Mouse (Mus musculus): ENCODE measurements around the gene Ggct.

DNA sequence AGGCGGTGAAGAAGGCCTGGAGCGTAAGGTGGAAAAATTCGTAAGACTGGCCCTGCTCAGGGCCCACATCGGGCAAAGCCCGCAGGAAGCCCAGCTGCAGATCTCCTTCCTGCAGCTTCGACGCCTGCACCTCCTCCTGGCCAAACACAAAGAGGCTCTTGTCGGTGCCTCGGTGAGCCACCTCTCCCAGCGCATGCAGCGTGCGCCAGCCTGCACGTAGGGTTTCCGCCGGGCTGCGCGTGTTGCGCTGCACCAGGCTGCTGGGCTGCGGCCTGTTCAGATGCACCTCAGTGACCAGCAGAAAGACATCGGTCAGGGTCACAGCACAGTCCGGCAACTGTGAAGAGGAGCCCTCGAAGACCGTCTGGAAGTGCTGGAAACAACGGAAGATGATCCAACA lies 49.0 kb downstream of the Ggct start:
- TF ChIP-seq HCFC1 (IDR thresholded peaks at IDR 0.05; ENCODE audit: borderline replicate concordance, insufficient read depth, low read length), result no peak
- TF ChIP-seq MAFK (IDR thresholded peaks at IDR 0.05; ENCODE audit: insufficient read depth, low read depth, low read length), result no peak
- no peak for TF ChIP-seq CHD2 (IDR thresholded peaks at IDR 0.05; ENCODE audit: low read depth, low read length)
- no peak for TF ChIP-seq ZNF384 (IDR thresholded peaks at IDR 0.05; ENCODE audit: low read depth, low read length)
- TF ChIP-seq ZC3H11A (IDR thresholded peaks at IDR 0.05; ENCODE audit: borderline replicate concordance, low read depth, low read length), result no peak

All from ES-E14 (cell line).